Mouse (Mus musculus): ENCODE measurements around the gene Cfap46. TPM values are rescaled to one million over a fixed set of nuclear protein-coding genes. Genes with fewer than 3 reads are reported as not detected.

The Cfap46 gene
- polyA plus RNA-seq, 1 experiment = not detected

- Histone ChIP-seq H3K27ac (ENCODE audit: control insufficient read depth, insufficient read depth, low read depth, low read length, poor library complexity) (no peak overlapping the region), H3K4me3 (replicated peaks; ENCODE audit: control insufficient read depth, low read depth, low read length) (no peak overlapping the region), H3K4me1 (ENCODE audit: control insufficient read depth, insufficient read depth, low read length) (no peaks in the 10 kb centered on the region)
- TF ChIP-seq POLR2A (IDR thresholded peaks at IDR 0.05; ENCODE audit: borderline replicate concordance, control insufficient read depth, low read depth, low read length) = no peak
- TF ChIP-seq CTCF (IDR thresholded peaks at IDR 0.05; ENCODE audit: control insufficient read depth, insufficient read depth, low read length) = peak; percentile 63
- WGBS = 44% methylated on average over 10 of the region's 10 CpGs
These were observed 35.4 kb downstream of the Cfap46 start for GRCm38 (mm10) chr7:139648107-139648824.

- no peak for TF ChIP-seq POLR2A (IDR thresholded peaks at IDR 0.05; ENCODE audit: borderline replicate concordance, control insufficient read depth, low read depth, low read length)
- no peak for TF ChIP-seq CTCF (IDR thresholded peaks at IDR 0.05; ENCODE audit: control insufficient read depth, insufficient read depth, low read length)
- WGBS = 55% methylated on average over 2 of the region's 2 CpGs
- no peak overlapping the region for H3K4me3 ChIP-seq (replicated peaks; ENCODE audit: control insufficient read depth, low read depth, low read length)
- H3K27ac ChIP-seq (ENCODE audit: control insufficient read depth, insufficient read depth, low read depth, low read length, poor library complexity) = no peak overlapping the region
- H3K4me1 ChIP-seq (ENCODE audit: control insufficient read depth, insufficient read depth, low read length) = no peaks in the 10 kb centered on the region
These were observed 50.2 kb downstream of the Cfap46 start for GRCm38 (mm10) chr7:139633393-139633792.

GRCm38 (mm10) chr7:139625156-139625555 is 58.5 kb downstream of the Cfap46 start:
- Histone ChIP-seq H3K4me1 (ENCODE audit: control insufficient read depth, insufficient read depth, low read length) (no peaks in the 10 kb centered on the region), H3K4me3 (replicated peaks; ENCODE audit: control insufficient read depth, low read depth, low read length) (no peak overlapping the region), H3K27ac (ENCODE audit: control insufficient read depth, insufficient read depth, low read depth, low read length, poor library complexity) (no peak overlapping the region)
- TF ChIP-seq CTCF (IDR thresholded peaks at IDR 0.05; ENCODE audit: control insufficient read depth, insufficient read depth, low read length) (no peak), POLR2A (IDR thresholded peaks at IDR 0.05; ENCODE audit: borderline replicate concordance, control insufficient read depth, low read depth, low read length) (no peak)
- 66% methylated on average over 9 of the region's 9 CpGs for WGBS

- 85% methylated on average over 13 of the region's 13 CpGs for WGBS
- no peak overlapping the region for H3K4me3 ChIP-seq (replicated peaks; ENCODE audit: control insufficient read depth, low read depth, low read length)
- no peaks in the 10 kb centered on the region for H3K4me1 ChIP-seq (ENCODE audit: control insufficient read depth, insufficient read depth, low read length)
- no peak overlapping the region for H3K27ac ChIP-seq (ENCODE audit: control insufficient read depth, insufficient read depth, low read depth, low read length, poor library complexity)
- TF ChIP-seq POLR2A (IDR thresholded peaks at IDR 0.05; ENCODE audit: borderline replicate concordance, control insufficient read depth, low read depth, low read length) = no peak
- no peak for TF ChIP-seq CTCF (IDR thresholded peaks at IDR 0.05; ENCODE audit: control insufficient read depth, insufficient read depth, low read length)
These were observed 61.0 kb downstream of the Cfap46 start for GRCm38 (mm10) chr7:139622568-139622967.

- TF ChIP-seq POLR2A (IDR thresholded peaks at IDR 0.05; ENCODE audit: borderline replicate concordance, control insufficient read depth, low read depth, low read length) = no peak
- peak; percentile 68 for TF ChIP-seq CTCF (IDR thresholded peaks at IDR 0.05; ENCODE audit: control insufficient read depth, insufficient read depth, low read length)
- Histone ChIP-seq H3K27ac (ENCODE audit: control insufficient read depth, insufficient read depth, low read depth, low read length, poor library complexity) (no peak overlapping the region), H3K4me3 (replicated peaks; ENCODE audit: control insufficient read depth, low read depth, low read length) (no peak overlapping the region), H3K4me1 (ENCODE audit: control insufficient read depth, insufficient read depth, low read length) (no peaks in the 10 kb centered on the region)
- 56% methylated on average over 12 of the region's 12 CpGs for WGBS
These were observed 67.5 kb downstream of the Cfap46 start for GRCm38 (mm10) chr7:139615767-139616766.

- 21% methylated on average over 2 of the region's 2 CpGs for WGBS
- Histone ChIP-seq H3K4me1 (ENCODE audit: control insufficient read depth, insufficient read depth, low read length) (no peaks in the 10 kb centered on the region), H3K4me3 (replicated peaks; ENCODE audit: control insufficient read depth, low read depth, low read length) (no peak overlapping the region), H3K27ac (ENCODE audit: control insufficient read depth, insufficient read depth, low read depth, low read length, poor library complexity) (no peak overlapping the region)
- TF ChIP-seq CTCF (IDR thresholded peaks at IDR 0.05; ENCODE audit: control insufficient read depth, insufficient read depth, low read length) (no peak), POLR2A (IDR thresholded peaks at IDR 0.05; ENCODE audit: borderline replicate concordance, control insufficient read depth, low read depth, low read length) (no peak)
These were observed 73.3 kb downstream of the Cfap46 start for GRCm38 (mm10) chr7:139610328-139610727.

- H3K27ac ChIP-seq (ENCODE audit: control insufficient read depth, insufficient read depth, low read depth, low read length, poor library complexity) = no peak overlapping the region
- TF ChIP-seq CTCF (IDR thresholded peaks at IDR 0.05; ENCODE audit: control insufficient read depth, insufficient read depth, low read length) (no peak), POLR2A (IDR thresholded peaks at IDR 0.05; ENCODE audit: borderline replicate concordance, control insufficient read depth, low read depth, low read length) (no peak)
- 18% methylated on average over 6 of the region's 6 CpGs for WGBS
- no peaks in the 10 kb centered on the region for H3K4me1 ChIP-seq (ENCODE audit: control insufficient read depth, insufficient read depth, low read length)
- no peak overlapping the region for H3K4me3 ChIP-seq (replicated peaks; ENCODE audit: control insufficient read depth, low read depth, low read length)
These were observed 87.8 kb downstream of the Cfap46 start for GRCm38 (mm10) chr7:139595862-139596261.

GRCm38 (mm10) chr7:139595311-139595710 is 88.3 kb downstream of the Cfap46 start:
- H3K27ac ChIP-seq (ENCODE audit: control insufficient read depth, insufficient read depth, low read depth, low read length, poor library complexity) = no peak overlapping the region
- no peak for TF ChIP-seq POLR2A (IDR thresholded peaks at IDR 0.05; ENCODE audit: borderline replicate concordance, control insufficient read depth, low read depth, low read length)
- no peak for TF ChIP-seq CTCF (IDR thresholded peaks at IDR 0.05; ENCODE audit: control insufficient read depth, insufficient read depth, low read length)
- WGBS = 62% methylated on average over 6 of the region's 6 CpGs

More at GRCm38 (mm10) chr7:139595311-139595710, 88.3 kb downstream of the Cfap46 start:
- Histone ChIP-seq H3K4me3 (replicated peaks; ENCODE audit: control insufficient read depth, low read depth, low read length) (no peak overlapping the region), H3K4me1 (ENCODE audit: control insufficient read depth, insufficient read depth, low read length) (no peaks in the 10 kb centered on the region)
